In genomic region chr1:127780849-127781248, GRCm38 (mm10) we compare ENCODE assay signal across 27 mouse cellular contexts. TPM values are rescaled to one million over a fixed set of nuclear protein-coding genes. Genes with fewer than 3 reads are reported as not detected.
DNase-seq lines count a peak whose midpoint lies in the region; ATAC-seq and TF ChIP-seq lines count a peak whose summit lies in the region.
"Had no signal": no experiment of that assay in that cellular context is flagged by ENCODE, and none has a peak within 500 bp of the region (broad histone marks: within the 10 kb centered on the region; RNA-seq: fewer than 3 reads in every experiment).

No protein-coding gene starts in this region.

- no peak overlapping the region for H3K4me3 ChIP-seq in heart, embryonic 13.5 days
- peak overlapping the region; percentile 30 for H3K4me3 ChIP-seq in E14TG2a.4 (replicated peaks; ENCODE audit: low read length)
- no peak overlapping the region for H3K4me3 ChIP-seq in liver, embryonic 12.5 days
- no peak overlapping the region for H3K4me3 ChIP-seq in intestine, embryonic 16.5 days (ENCODE audit: low read length)
- H3K4me3 ChIP-seq in limb, embryonic 10.5 days, result no peak overlapping the region
- H3K4me3 ChIP-seq in forebrain, embryonic 13.5 days, result no peak overlapping the region
- H3K4me3 ChIP-seq: forebrain, embryonic 12.5 days; limb, embryonic 15.5 days; lung, embryonic 15.5 days; midbrain, embryonic 12.5 days had no signal

- 44% methylated on average over 2 of the region's 2 CpGs for WGBS in heart, embryonic 13.5 days
- 36% methylated on average over 2 of the region's 2 CpGs for WGBS in liver, embryonic 12.5 days (ENCODE audit: insufficient replicate concordance)
- WGBS in intestine, embryonic 16.5 days, result 75% methylated on average over 2 of the region's 2 CpGs
- whole genome bisulfite sequencing in limb, embryonic 10.5 days, result 84% methylated on average over 2 of the region's 2 CpGs
- 64% methylated on average over 2 of the region's 2 CpGs for WGBS in forebrain, embryonic 13.5 days

- DNase-seq in heart, postnatal 10 days, result no peak
- no peak for DNase-seq in limb, embryonic 10.5 days (ENCODE audit: low spot score)
- DNase-seq: adrenal gland, postnatal 14 days; cerebellum, adult 2 months; cerebellum, postnatal 36 days; gastrocnemius, postnatal 10 days; heart, postnatal 14 days; kidney, adult 18-20 months; layer of hippocampus, postnatal 36 days; lung, postnatal 4 days; thymus, postnatal 4 days had no signal

- no peak for TF ChIP-seq CTCF in E14TG2a.4 (conservative IDR thresholded peaks at IDR 0.05; ENCODE audit: low read length)

- 0 out of 2 replicates have a peak overlapping the region, but pooled peaks have one; percentile 37 for H3K9ac ChIP-seq in heart, embryonic 13.5 days
- peak overlapping the region; percentile 9; the same call in 1 of the 2 replicates for H3K9ac ChIP-seq in liver, embryonic 12.5 days
- no peak overlapping the region for H3K9ac ChIP-seq in intestine, embryonic 16.5 days (ENCODE audit: low read depth, low read length)
- H3K9ac ChIP-seq in forebrain, embryonic 13.5 days, result no peak overlapping the region
- H3K9ac ChIP-seq: forebrain, embryonic 12.5 days; limb, embryonic 15.5 days; lung, embryonic 15.5 days; midbrain, embryonic 12.5 days had no signal

- H3K36me3 ChIP-seq in heart, embryonic 13.5 days, result peaks cover 22% of the 10 kb centered on the region
- H3K36me3 ChIP-seq in E14TG2a.4 (ENCODE audit: insufficient read depth, low read length), result peaks cover 60% of the 10 kb centered on the region
- H3K36me3 ChIP-seq in liver, embryonic 12.5 days, result peaks cover 56% of the 10 kb centered on the region
- H3K36me3 ChIP-seq in intestine, embryonic 16.5 days (ENCODE audit: control insufficient read depth, insufficient read depth, low read length), result no peaks in the 10 kb centered on the region
- H3K36me3 ChIP-seq in limb, embryonic 10.5 days, result peaks cover 32% of the 10 kb centered on the region
- H3K36me3 ChIP-seq in forebrain, embryonic 13.5 days (ENCODE audit: poor library complexity, severe bottlenecking), result peaks cover 4% of the 10 kb centered on the region; the same call in 1 of the 2 replicates

- H3K9me3 ChIP-seq in heart, embryonic 13.5 days, result no peaks in the 10 kb centered on the region
- H3K9me3 ChIP-seq in E14TG2a.4 (ENCODE audit: low read length), result no peaks in the 10 kb centered on the region
- H3K9me3 ChIP-seq in liver, embryonic 12.5 days (replicated peaks), result no peaks in the 10 kb centered on the region
- H3K9me3 ChIP-seq in intestine, embryonic 16.5 days (ENCODE audit: control insufficient read depth, low read length), result no peaks in the 10 kb centered on the region
- H3K9me3 ChIP-seq in limb, embryonic 10.5 days (replicated peaks), result no peaks in the 10 kb centered on the region
- H3K9me3 ChIP-seq in forebrain, embryonic 13.5 days (replicated peaks), result no peaks in the 10 kb centered on the region
- H3K9me3 ChIP-seq: forebrain, embryonic 12.5 days; limb, embryonic 15.5 days; lung, embryonic 15.5 days; midbrain, embryonic 12.5 days had no signal

- no peak overlapping the region for H3K27ac ChIP-seq in heart, embryonic 13.5 days (replicated peaks)
- no peak overlapping the region for H3K27ac ChIP-seq in liver, embryonic 12.5 days
- no peak overlapping the region for H3K27ac ChIP-seq in intestine, embryonic 16.5 days (ENCODE audit: low read length)
- no peak overlapping the region for H3K27ac ChIP-seq in limb, embryonic 10.5 days
- H3K27ac ChIP-seq in forebrain, embryonic 13.5 days, result no peak overlapping the region
- H3K27ac ChIP-seq: forebrain, embryonic 12.5 days; hindbrain, postnatal 0 days; kidney, postnatal 0 days; limb, embryonic 15.5 days; lung, embryonic 15.5 days; midbrain, embryonic 12.5 days had no signal

- no peak for ATAC-seq in heart, embryonic 13.5 days (ENCODE audit: extremely low read depth, insufficient number of reproducible peaks, low FRiP score, low TSS enrichment)
- ATAC-seq in liver, embryonic 12.5 days, result no peak
- peak; percentile 85 for ATAC-seq in neutrophil, adult 5-6 weeks (ENCODE audit: extremely low read depth, insufficient number of reproducible peaks, low FRiP score, poor library complexity, severe bottlenecking)
- no peak for ATAC-seq in intestine, embryonic 16.5 days
- ATAC-seq in forebrain, embryonic 13.5 days, result no peak
- ATAC-seq: hindbrain, postnatal 0 days had no signal

- intact Hi-C loops in heart, postnatal 10 days (cut with DNase I), result no loop called here

- peak overlapping the region; percentile 4; the same call in 1 of the 2 replicates for H3K4me2 ChIP-seq in heart, embryonic 13.5 days
- peak overlapping the region; percentile 32; the same call in 1 of the 2 replicates for H3K4me2 ChIP-seq in liver, embryonic 12.5 days
- no peak overlapping the region for H3K4me2 ChIP-seq in intestine, embryonic 16.5 days (ENCODE audit: low read depth, low read length)
- H3K4me2 ChIP-seq in forebrain, embryonic 13.5 days, result no peak overlapping the region
- H3K4me2 ChIP-seq: forebrain, embryonic 12.5 days; limb, embryonic 15.5 days; lung, embryonic 15.5 days; midbrain, embryonic 12.5 days had no signal

- H3K27me3 ChIP-seq in heart, embryonic 13.5 days (replicated peaks), result no peaks in the 10 kb centered on the region
- no peaks in the 10 kb centered on the region for H3K27me3 ChIP-seq in E14TG2a.4 (ENCODE audit: insufficient read depth, low read length)
- no peaks in the 10 kb centered on the region for H3K27me3 ChIP-seq in liver, embryonic 12.5 days (replicated peaks)
- H3K27me3 ChIP-seq in intestine, embryonic 16.5 days (replicated peaks; ENCODE audit: control insufficient read depth, insufficient read depth, low read length), result no peaks in the 10 kb centered on the region
- no peaks in the 10 kb centered on the region for H3K27me3 ChIP-seq in limb, embryonic 10.5 days (ENCODE audit: low read depth, poor library complexity, severe bottlenecking)
- no peaks in the 10 kb centered on the region for H3K27me3 ChIP-seq in forebrain, embryonic 13.5 days
- H3K27me3 ChIP-seq: forebrain, embryonic 12.5 days; limb, embryonic 15.5 days; lung, embryonic 15.5 days; midbrain, embryonic 12.5 days had no signal

- H3K4me1 ChIP-seq in heart, embryonic 13.5 days, result peaks cover 88% of the 10 kb centered on the region
- peaks cover 97% of the 10 kb centered on the region for H3K4me1 ChIP-seq in E14TG2a.4 (replicated peaks; ENCODE audit: low read depth, low read length)
- H3K4me1 ChIP-seq in liver, embryonic 12.5 days, result peaks cover 80% of the 10 kb centered on the region
- H3K4me1 ChIP-seq in intestine, embryonic 16.5 days (ENCODE audit: control insufficient read depth, insufficient read depth, low read length), result peaks cover 15% of the 10 kb centered on the region
- H3K4me1 ChIP-seq in limb, embryonic 10.5 days, result peaks cover 6% of the 10 kb centered on the region
- H3K4me1 ChIP-seq in forebrain, embryonic 13.5 days, result peaks cover 66% of the 10 kb centered on the region

RNA-seq across cellular contexts. Expression of gene Ccnt2, which starts 6.9 kb away (rescaled TPM):
- polyA plus RNA-seq in heart, embryonic 13.5 days (2015; fragmentation: Nextera tagmentation; extraction: Ambion mirVana), result 56.9 and 62.6 TPM in 2 replicates
- total RNA-seq in heart, postnatal 10 days (2021), result 10 to 100 TPM; 33.5 to 33.9 TPM
- polyA plus RNA-seq in liver, embryonic 12.5 days (2016; fragmentation: Nextera tagmentation; extraction: Ambion mirVana), result 42.3 and 43.9 TPM in 2 replicates
- total RNA-seq in neutrophil, adult 5-6 weeks (2017), result 106 and 123 TPM in 2 replicates
- polyA plus RNA-seq in intestine, embryonic 16.5 days (2015; fragmentation: Nextera tagmentation; extraction: Ambion mirVana), result 47.8 and 51.5 TPM in 2 replicates
- 81.4 and 94.9 TPM in 2 replicates for polyA plus RNA-seq in limb, embryonic 10.5 days (2016; fragmentation: Nextera tagmentation; extraction: Ambion mirVana)
- 115 and 124 TPM in 2 replicates for polyA plus RNA-seq in forebrain, embryonic 13.5 days (2015; fragmentation: Nextera tagmentation; extraction: Ambion mirVana)

RNA-seq across cellular contexts. Expression of gene Acmsd, which starts 51.6 kb away (rescaled TPM):
- polyA plus RNA-seq in heart, embryonic 13.5 days (2015; fragmentation: Nextera tagmentation; extraction: Ambion mirVana), result 0.49 and 0.56 TPM in 2 replicates
- total RNA-seq in heart, postnatal 10 days (2021), result under 1 TPM in 1 of 2 experiments, not detected in 1; 0.31 TPM
- polyA plus RNA-seq in liver, embryonic 12.5 days (2016; fragmentation: Nextera tagmentation; extraction: Ambion mirVana), result 8.4 and 8.5 TPM in 2 replicates
- 0.74 and 1.2 TPM in 2 replicates for total RNA-seq in neutrophil, adult 5-6 weeks (2017)
- 0.12 and 0.17 TPM in 2 replicates for polyA plus RNA-seq in intestine, embryonic 16.5 days (2015; fragmentation: Nextera tagmentation; extraction: Ambion mirVana)
- polyA plus RNA-seq in limb, embryonic 10.5 days (2016; fragmentation: Nextera tagmentation; extraction: Ambion mirVana), result 0.23 and 0.29 TPM in 2 replicates
- 0.08 TPM in 1 of 2 replicates, not detected in the other for polyA plus RNA-seq in forebrain, embryonic 13.5 days (2015; fragmentation: Nextera tagmentation; extraction: Ambion mirVana)
- total RNA-seq: gastrocnemius, postnatal 10 days; hindbrain, postnatal 0 days; layer of hippocampus, postnatal 36 days; left cerebral cortex, postnatal 14 days had no signal
- polyA plus RNA-seq: C2C12; frontal cortex, adult 2 months; hindbrain, postnatal 0 days; small intestine, adult 2 months had no signal

Comparison
In these comparisons a context has a peak if more than half of its experiments do, and no peak if none do; other contexts are left out.
1. H3K4me2 ChIP-seq: peak in heart, embryonic 13.5 days (single experiment) and liver, embryonic 12.5 days (single experiment); none in intestine, embryonic 16.5 days (single experiment) and forebrain, embryonic 13.5 days (single experiment).
2. H3K9ac ChIP-seq: peak in heart, embryonic 13.5 days (single experiment) and liver, embryonic 12.5 days (single experiment); none in intestine, embryonic 16.5 days (single experiment) and forebrain, embryonic 13.5 days (single experiment).